Mouse (Mus musculus): ENCODE measurements around the gene Trove2.

DNA sequence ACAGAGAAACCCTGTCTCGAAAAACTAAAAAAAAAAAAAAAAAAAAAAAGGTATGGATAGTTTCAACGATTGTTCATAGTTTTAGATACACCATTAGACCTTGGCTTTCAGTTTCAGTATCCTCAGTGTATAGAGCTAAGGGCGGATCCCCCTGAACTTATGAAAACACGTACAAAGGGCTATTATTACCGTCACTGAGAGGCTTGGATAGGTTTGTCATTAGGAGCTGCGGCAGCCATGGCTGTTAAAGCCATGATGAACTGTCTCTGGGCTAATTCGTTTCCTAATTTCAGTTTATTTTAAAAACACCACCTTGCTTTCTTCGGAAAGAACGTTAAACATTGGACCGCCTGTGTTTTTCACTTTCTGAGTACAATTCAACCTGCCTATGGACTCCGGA, 38.1 kb downstream of the Trove2 start:
- TF ChIP-seq CTCF (IDR thresholded peaks at IDR 0.05; ENCODE audit: low read depth) (no peak), EP300 (optimal IDR thresholded peaks at IDR 0.05) (no peak)

Data from stomach, postnatal 0 days (tissue).